In genomic region chr17:3466681-3467080, GRCm38 (mm10) we compare ENCODE assay signal across 25 mouse cellular contexts.
"Had no signal": no experiment of that assay in that cellular context is flagged by ENCODE, and none has a peak within 500 bp of the region (broad histone marks: within the 10 kb centered on the region; RNA-seq: fewer than 3 reads in every experiment).

No protein-coding gene starts in this region.

- H3K27me3 ChIP-seq: heart, embryonic 13.5 days; heart, embryonic 15.5 days; hindbrain, embryonic 13.5 days; hindbrain, embryonic 15.5 days; limb, embryonic 12.5 days; liver, embryonic 13.5 days had no signal

- DNase-seq: gastrocnemius, postnatal 14 days; gastrocnemius, postnatal 36 days; heart, adult 11 months; heart, adult 2 months; heart, postnatal 14 days; heart, postnatal 36 days; kidney, adult 11 months; kidney, adult 8-10 months; kidney, postnatal 10 days; kidney, postnatal 25 days; kidney, postnatal 4 days; liver; liver, embryonic 13.5 days had no signal

- H3K9ac ChIP-seq: heart, embryonic 13.5 days; heart, embryonic 15.5 days; hindbrain, embryonic 13.5 days; hindbrain, embryonic 15.5 days; limb, embryonic 12.5 days; liver, embryonic 13.5 days had no signal

- H3K4me3 ChIP-seq: heart, adult 2 months; heart, embryonic 13.5 days; heart, embryonic 15.5 days; hindbrain, embryonic 13.5 days; hindbrain, embryonic 15.5 days; layer of hippocampus, adult 2 months; left cerebral cortex, adult 2 months; limb, embryonic 10.5 days; limb, embryonic 12.5 days; liver, embryonic 13.5 days had no signal

- H3K4me1 ChIP-seq: heart, embryonic 13.5 days; heart, embryonic 15.5 days had no signal

- H3K36me3 ChIP-seq: heart, embryonic 13.5 days; heart, embryonic 15.5 days; hindbrain, embryonic 13.5 days; hindbrain, embryonic 15.5 days; limb, embryonic 10.5 days; liver, embryonic 13.5 days had no signal

- ATAC-seq: hindbrain, postnatal 0 days; intestine, embryonic 16.5 days had no signal

- H3K9me3 ChIP-seq: heart, embryonic 13.5 days; heart, embryonic 15.5 days; hindbrain, embryonic 13.5 days; hindbrain, embryonic 15.5 days; limb, embryonic 10.5 days; limb, embryonic 12.5 days; liver, embryonic 13.5 days had no signal

- H3K4me2 ChIP-seq: heart, embryonic 11.5 days; heart, embryonic 13.5 days; heart, embryonic 15.5 days; hindbrain, embryonic 13.5 days; hindbrain, embryonic 15.5 days; limb, embryonic 12.5 days; liver, embryonic 11.5 days; liver, embryonic 13.5 days had no signal

- H3K27ac ChIP-seq: heart, adult 2 months; heart, embryonic 13.5 days; heart, embryonic 15.5 days; hindbrain, embryonic 13.5 days; hindbrain, embryonic 15.5 days; hindbrain, postnatal 0 days; layer of hippocampus, adult 2 months; left cerebral cortex, adult 2 months; limb, embryonic 10.5 days; limb, embryonic 12.5 days; liver, embryonic 13.5 days had no signal
